Mouse (Mus musculus) ES-Bruce4 (cell line): ENCODE data around the gene Mtfr2.

Experiments
- CTCF ChIP-seq: IDR thresholded peaks from one replicate; pipeline ENCODE4 v1.8.1; 2011; ENCODE audit warnings: low read depth, low read length
- EP300 ChIP-seq: IDR thresholded peaks from 2 replicates; pipeline ENCODE4 v1.6.1; 2011; ENCODE audit warnings: low read depth, low read length; ENCODE audit not compliant: insufficient read depth
- POLR2A ChIP-seq: IDR thresholded peaks from one replicate; pipeline ENCODE4 v1.8.1; 2011; ENCODE audit warnings: low read length; ENCODE audit not compliant: insufficient read depth

DNA sequence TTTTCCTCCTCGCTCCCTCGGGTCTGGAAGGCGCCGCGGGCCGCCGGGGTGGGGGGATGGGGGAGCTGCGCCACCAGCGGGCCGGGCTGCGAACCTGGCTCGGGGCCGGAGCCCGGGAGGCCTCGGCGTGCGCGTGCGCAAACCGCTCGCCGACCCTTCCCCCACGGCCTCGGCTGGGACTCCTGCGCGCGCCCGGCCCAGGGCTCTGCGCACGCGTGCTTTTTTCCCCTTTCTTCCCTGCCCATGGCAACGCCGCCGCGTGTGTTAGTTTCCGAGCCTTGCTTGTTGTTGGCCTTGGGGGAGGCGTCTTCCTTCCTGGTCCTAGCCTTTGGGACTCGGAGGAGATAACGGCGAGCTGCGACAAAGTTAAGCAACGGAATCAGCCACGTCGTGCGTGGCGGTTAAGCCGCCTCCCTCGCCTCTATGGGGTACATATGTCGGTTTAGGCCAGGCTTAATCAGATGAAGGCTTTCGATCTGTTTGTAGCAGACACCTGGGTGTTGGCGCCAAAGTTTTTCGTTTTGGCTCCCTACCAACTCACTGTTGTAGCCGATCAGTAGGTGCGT lies 34.8 kb upstream of the Mtfr2 start:
- no peak for TF ChIP-seq CTCF
- no peak for TF ChIP-seq EP300
- no peak for TF ChIP-seq POLR2A
